Mouse (Mus musculus): ENCODE data around the gene Zfp354b.

Gene Zfp354b

GRCm38 (mm10) chr11:50883756-50884155 lies 47.7 kb downstream of the Zfp354b start:
- no peak for DNase-seq

GRCm38 (mm10) chr11:50878641-50879040 lies 52.8 kb downstream of the Zfp354b start:
- DNase-seq = no peak

Measured in right cerebral cortex, postnatal 4 days (tissue).